26 mouse cellular contexts compared by ENCODE assay signal in the genomic region with DNA sequence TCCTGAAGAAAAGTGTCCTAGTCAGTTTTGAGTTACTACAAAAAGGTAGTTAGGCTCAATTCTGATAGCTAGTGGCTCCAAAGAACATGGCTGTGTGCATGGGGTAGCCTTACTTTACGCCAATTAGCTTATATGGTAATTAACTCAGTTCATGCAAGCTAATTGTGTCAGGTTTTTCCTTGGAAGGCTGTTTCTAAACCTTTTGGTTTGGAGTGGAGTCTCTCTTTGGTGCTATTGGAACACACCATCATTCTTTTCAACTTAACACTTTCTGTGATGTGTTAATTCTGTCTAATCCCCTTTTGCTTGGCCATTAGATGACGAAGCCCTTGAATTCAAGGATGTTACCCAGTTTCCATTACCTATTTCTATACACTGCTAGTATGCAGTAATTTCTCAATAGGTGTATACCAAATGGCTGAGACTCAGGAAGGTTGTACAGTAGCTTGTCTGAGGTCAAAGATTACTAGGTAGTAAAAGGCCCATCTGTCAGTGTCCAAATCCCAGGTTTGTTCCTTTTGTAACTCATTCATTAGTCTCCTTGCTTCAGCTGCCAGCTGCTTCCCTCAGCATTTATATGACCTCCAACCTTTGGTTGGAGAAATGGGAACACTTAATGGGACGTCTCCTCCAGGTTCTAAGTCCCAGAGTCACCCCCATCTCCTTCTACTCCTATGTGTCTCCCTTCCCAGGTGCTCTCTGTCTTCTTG. TPM values are rescaled to one million over a fixed set of nuclear protein-coding genes. Genes with fewer than 3 reads are reported as not detected.
DNase-seq lines count a peak whose midpoint lies in the region; ATAC-seq and TF ChIP-seq lines count a peak whose summit lies in the region.
"Had no signal": no experiment of that assay in that cellular context is flagged by ENCODE, and none has a peak within 500 bp of the region (broad histone marks: within the 10 kb centered on the region; RNA-seq: fewer than 3 reads in every experiment).

No protein-coding gene starts in this region.

- H3K9me3 ChIP-seq in kidney, embryonic 14.5 days (ENCODE audit: control insufficient read depth, low read length): no peaks in the 10 kb centered on the region
- no peaks in the 10 kb centered on the region for H3K9me3 ChIP-seq in liver, postnatal 0 days (ENCODE audit: low read length)
- H3K9me3 ChIP-seq in forebrain, embryonic 14.5 days (replicated peaks; ENCODE audit: control insufficient read depth, low read length): no peaks in the 10 kb centered on the region
- no peaks in the 10 kb centered on the region for H3K9me3 ChIP-seq in intestine, embryonic 16.5 days (ENCODE audit: control insufficient read depth, low read length)
- no peaks in the 10 kb centered on the region for H3K9me3 ChIP-seq in hindbrain, embryonic 11.5 days (ENCODE audit: control insufficient read depth, low read length)
- H3K9me3 ChIP-seq: embryonic facial prominence, embryonic 13.5 days; heart, embryonic 10.5 days; heart, embryonic 15.5 days; hindbrain, embryonic 13.5 days; limb, embryonic 10.5 days; limb, embryonic 15.5 days; liver, embryonic 15.5 days; neural tube, embryonic 12.5 days had no signal

- peaks cover 20% of the 10 kb centered on the region; the same call in 1 of the 2 replicates for H3K79me2 ChIP-seq in liver, adult 2 months (ENCODE audit: control insufficient read depth, insufficient read depth, low read length)

- no peaks in the 10 kb centered on the region for H3K36me3 ChIP-seq in kidney, adult 2 months (ENCODE audit: control insufficient read depth, insufficient read depth, low read length)
- H3K36me3 ChIP-seq in kidney, embryonic 14.5 days (ENCODE audit: control insufficient read depth, insufficient read depth, low read length): no peaks in the 10 kb centered on the region
- H3K36me3 ChIP-seq in liver, adult 2 months (ENCODE audit: control insufficient read depth, insufficient read depth, low read length): no peaks in the 10 kb centered on the region
- H3K36me3 ChIP-seq in liver, postnatal 0 days (replicated peaks; ENCODE audit: insufficient read depth, low read length): no peaks in the 10 kb centered on the region
- H3K36me3 ChIP-seq in forebrain, embryonic 14.5 days (ENCODE audit: control insufficient read depth, insufficient read depth, low read length): no peaks in the 10 kb centered on the region
- no peaks in the 10 kb centered on the region for H3K36me3 ChIP-seq in intestine, embryonic 16.5 days (ENCODE audit: control insufficient read depth, insufficient read depth, low read length)
- no peaks in the 10 kb centered on the region for H3K36me3 ChIP-seq in hindbrain, embryonic 11.5 days (ENCODE audit: control insufficient read depth, insufficient read depth, low read length)
- H3K36me3 ChIP-seq: embryonic facial prominence, embryonic 13.5 days; heart, embryonic 10.5 days; heart, embryonic 15.5 days; hindbrain, embryonic 13.5 days; limb, embryonic 10.5 days; limb, embryonic 15.5 days; liver, embryonic 15.5 days; neural tube, embryonic 12.5 days had no signal

- no peak overlapping the region for H3K4me2 ChIP-seq in kidney, embryonic 14.5 days (replicated peaks; ENCODE audit: low read depth, low read length)
- no peak overlapping the region for H3K4me2 ChIP-seq in liver, postnatal 0 days (ENCODE audit: low read depth, low read length)
- H3K4me2 ChIP-seq in forebrain, embryonic 14.5 days (ENCODE audit: low read length): no peak overlapping the region
- no peak overlapping the region for H3K4me2 ChIP-seq in intestine, embryonic 16.5 days (ENCODE audit: low read depth, low read length)
- no peak overlapping the region for H3K4me2 ChIP-seq in hindbrain, embryonic 11.5 days (replicated peaks; ENCODE audit: low read depth, low read length)
- H3K4me2 ChIP-seq: embryonic facial prominence, embryonic 13.5 days; heart, embryonic 15.5 days; hindbrain, embryonic 13.5 days; limb, embryonic 15.5 days; liver, embryonic 15.5 days; midbrain, embryonic 11.5 days; neural tube, embryonic 12.5 days had no signal

- no peak for TF ChIP-seq EP300 in liver, postnatal 0 days (IDR thresholded peaks at IDR 0.05; ENCODE audit: low read depth)

- H3K9ac ChIP-seq in kidney, embryonic 14.5 days (ENCODE audit: low read depth, low read length): no peak overlapping the region
- no peak overlapping the region for H3K9ac ChIP-seq in liver, adult 2 months (ENCODE audit: low read depth, low read length)
- H3K9ac ChIP-seq in liver, postnatal 0 days (replicated peaks): no peak overlapping the region
- H3K9ac ChIP-seq in forebrain, embryonic 14.5 days (ENCODE audit: low read length): no peak overlapping the region
- H3K9ac ChIP-seq in intestine, embryonic 16.5 days (ENCODE audit: low read depth, low read length): no peak overlapping the region
- no peak overlapping the region for H3K9ac ChIP-seq in hindbrain, embryonic 11.5 days (ENCODE audit: low read depth, low read length)
- H3K9ac ChIP-seq: embryonic facial prominence, embryonic 13.5 days; heart, embryonic 15.5 days; hindbrain, embryonic 13.5 days; limb, embryonic 15.5 days; liver, embryonic 15.5 days; neural tube, embryonic 12.5 days had no signal

- no peak overlapping the region for H3K4me3 ChIP-seq in kidney, adult 2 months (ENCODE audit: insufficient read depth, low read depth, low read length)
- H3K4me3 ChIP-seq in kidney, embryonic 14.5 days (ENCODE audit: low read length): no peak overlapping the region
- no peak overlapping the region for H3K4me3 ChIP-seq in liver, adult 2 months (ENCODE audit: insufficient read depth, low read depth, low read length)
- H3K4me3 ChIP-seq in liver, postnatal 0 days (ENCODE audit: low read depth, low read length): no peak overlapping the region
- H3K4me3 ChIP-seq in forebrain, embryonic 14.5 days (ENCODE audit: low read depth, low read length): no peak overlapping the region
- H3K4me3 ChIP-seq in intestine, embryonic 16.5 days (ENCODE audit: low read length): no peak overlapping the region
- H3K4me3 ChIP-seq in hindbrain, embryonic 11.5 days (ENCODE audit: low read depth, low read length): no peak overlapping the region
- H3K4me3 ChIP-seq: embryonic facial prominence, embryonic 13.5 days; heart, embryonic 10.5 days; heart, embryonic 15.5 days; hindbrain, embryonic 13.5 days; limb, embryonic 10.5 days; limb, embryonic 15.5 days; liver, embryonic 15.5 days; neural tube, embryonic 12.5 days had no signal

- H3K27me3 ChIP-seq in kidney, adult 2 months (replicated peaks; ENCODE audit: control insufficient read depth, insufficient read depth, low read length): no peaks in the 10 kb centered on the region
- no peaks in the 10 kb centered on the region for H3K27me3 ChIP-seq in kidney, embryonic 14.5 days (ENCODE audit: control insufficient read depth, insufficient read depth, low read length)
- no peaks in the 10 kb centered on the region for H3K27me3 ChIP-seq in liver, adult 2 months (ENCODE audit: control insufficient read depth, insufficient read depth, low read length)
- no peaks in the 10 kb centered on the region for H3K27me3 ChIP-seq in liver, postnatal 0 days (ENCODE audit: insufficient read depth, low read length)
- H3K27me3 ChIP-seq in forebrain, embryonic 14.5 days (replicated peaks; ENCODE audit: control insufficient read depth, insufficient read depth, low read length): no peaks in the 10 kb centered on the region
- no peaks in the 10 kb centered on the region for H3K27me3 ChIP-seq in intestine, embryonic 16.5 days (replicated peaks; ENCODE audit: control insufficient read depth, insufficient read depth, low read length)
- no peaks in the 10 kb centered on the region for H3K27me3 ChIP-seq in hindbrain, embryonic 11.5 days (ENCODE audit: control insufficient read depth, insufficient read depth, low read length)
- H3K27me3 ChIP-seq: embryonic facial prominence, embryonic 13.5 days; heart, embryonic 15.5 days; hindbrain, embryonic 13.5 days; limb, embryonic 15.5 days; liver, embryonic 15.5 days; neural tube, embryonic 12.5 days had no signal

- TF ChIP-seq CTCF in kidney, adult 2 months (conservative IDR thresholded peaks at IDR 0.05; ENCODE audit: insufficient read depth, insufficient read length, low read depth, low read length): no peak
- no peak for TF ChIP-seq CTCF in liver, adult 2 months (IDR thresholded peaks at IDR 0.05; ENCODE audit: low read depth, low read length)
- no peak for TF ChIP-seq CTCF in liver, postnatal 0 days (IDR thresholded peaks at IDR 0.05; ENCODE audit: low read depth)

- WGBS in kidney, adult 2 months: 73% methylated on average over 3 of the region's 3 CpGs
- 72% methylated on average over 3 of the region's 3 CpGs for WGBS in kidney, embryonic 14.5 days
- 67% methylated on average over 3 of the region's 3 CpGs for WGBS in liver, adult 2 months
- WGBS in liver, postnatal 0 days (ENCODE audit: insufficient replicate concordance): 67% methylated on average over 3 of the region's 3 CpGs
- 25% methylated on average over 3 of the region's 3 CpGs for WGBS in forebrain, embryonic 14.5 days
- WGBS in intestine, embryonic 16.5 days: 82% methylated on average over 3 of the region's 3 CpGs
- 73% methylated on average over 3 of the region's 3 CpGs for WGBS in hindbrain, embryonic 11.5 days

- peaks cover 47% of the 10 kb centered on the region for H3K4me1 ChIP-seq in kidney, adult 2 months (ENCODE audit: control insufficient read depth, insufficient read depth, low read length)
- H3K4me1 ChIP-seq in kidney, embryonic 14.5 days (ENCODE audit: control insufficient read depth, insufficient read depth, low read length): peaks cover 11% of the 10 kb centered on the region
- H3K4me1 ChIP-seq in liver, adult 2 months (ENCODE audit: control insufficient read depth, insufficient read depth, low read length): peaks cover 15% of the 10 kb centered on the region; the same call in 1 of the 2 replicates
- H3K4me1 ChIP-seq in liver, postnatal 0 days (ENCODE audit: insufficient read depth): peaks cover 7% of the 10 kb centered on the region; the same call in 1 of the 2 replicates
- peaks cover 16% of the 10 kb centered on the region for H3K4me1 ChIP-seq in forebrain, embryonic 14.5 days (ENCODE audit: control insufficient read depth, insufficient read depth, low read length)
- peaks cover 14% of the 10 kb centered on the region; the same call in 1 of the 2 replicates for H3K4me1 ChIP-seq in intestine, embryonic 16.5 days (ENCODE audit: control insufficient read depth, insufficient read depth, low read length)
- 0 out of 2 replicates have a peak, but pooled peaks cover 4% of the 10 kb centered on the region for H3K4me1 ChIP-seq in hindbrain, embryonic 11.5 days (replicated peaks; ENCODE audit: control insufficient read depth, insufficient read depth, low read length)
- H3K4me1 ChIP-seq: embryonic facial prominence, embryonic 13.5 days; limb, embryonic 15.5 days; liver, embryonic 15.5 days had no signal

- peak overlapping the region; percentile 68 for H3K27ac ChIP-seq in kidney, adult 2 months (ENCODE audit: insufficient read depth, low read depth, low read length)
- no peak overlapping the region for H3K27ac ChIP-seq in kidney, embryonic 14.5 days (ENCODE audit: low read depth, low read length)
- 0 out of 2 replicates have a peak overlapping the region, but pooled peaks have one; percentile 24 for H3K27ac ChIP-seq in liver, adult 2 months (replicated peaks; ENCODE audit: insufficient read depth, low read depth, low read length)
- no peak overlapping the region for H3K27ac ChIP-seq in liver, postnatal 0 days (ENCODE audit: low read depth)
- H3K27ac ChIP-seq in forebrain, embryonic 14.5 days (ENCODE audit: low read depth, low read length): no peak overlapping the region
- no peak overlapping the region for H3K27ac ChIP-seq in intestine, embryonic 16.5 days (ENCODE audit: low read length)
- H3K27ac ChIP-seq in hindbrain, embryonic 11.5 days (ENCODE audit: low read depth, low read length): no peak overlapping the region
- H3K27ac ChIP-seq: embryonic facial prominence, embryonic 13.5 days; heart, embryonic 10.5 days; heart, embryonic 15.5 days; limb, embryonic 10.5 days; limb, embryonic 15.5 days; liver, embryonic 15.5 days; neural tube, embryonic 12.5 days had no signal

- peak; percentile 87 for DNase-seq in kidney, adult 2 months
- DNase-seq in liver, adult 2 months (ENCODE audit: extremely low read depth, low read depth, low spot score): peak; percentile 87
- no peak for DNase-seq in liver, postnatal 0 days
- DNase-seq in forebrain, embryonic 14.5 days (ENCODE audit: low spot score): peak; percentile 64
- no peak for DNase-seq in urinary bladder, postnatal 4 days (ENCODE audit: low spot score in 2 of 2)
- DNase-seq in hindbrain, embryonic 11.5 days (ENCODE audit: low spot score): no peak
- DNase-seq: adrenal gland, postnatal 14 days; cerebellum, adult 11-12 months; cerebellum, adult 9-11 months; gastrocnemius, postnatal 14 days; heart, adult 11 months; lung, postnatal 36 days; thymus, postnatal 4 days had no signal

- no peak for TF ChIP-seq POLR2A in kidney, adult 2 months (IDR thresholded peaks at IDR 0.05; ENCODE audit: low read depth, low read length)
- no peak for TF ChIP-seq POLR2A in liver, adult 2 months (IDR thresholded peaks at IDR 0.05; ENCODE audit: extremely low read depth, insufficient read depth, low read length)

- ATAC-seq in kidney, embryonic 14.5 days (ENCODE audit: low FRiP score, low TSS enrichment): no peak
- no peak for ATAC-seq in liver, postnatal 0 days
- ATAC-seq in forebrain, embryonic 14.5 days: peak; percentile 64
- peak; percentile 59 for ATAC-seq in intestine, embryonic 16.5 days
- no peak for ATAC-seq in hindbrain, embryonic 11.5 days (ENCODE audit: low FRiP score)
- ATAC-seq: CD4-positive, CD25-positive, alpha-beta regulatory T cell, adult 4 months; midbrain, embryonic 16.5 days had no signal

RNA-seq across cellular contexts. Expression of a gene that starts 42.1 kb away (rescaled TPM):
- polyA plus RNA-seq in kidney, adult 2 months (2012; rRNA removed): 4.4 and 5.0 TPM in 2 replicates
- polyA plus RNA-seq in kidney, embryonic 14.5 days (2014; fragmentation: Nextera tagmentation; extraction: Ambion mirVana): 34.5 and 34.6 TPM in 2 replicates
- 15.4 and 17.7 TPM in 2 replicates for total RNA-seq in liver, adult 2 months (2014; rRNA removed)
- polyA plus RNA-seq in liver, adult 2 months (2012; rRNA removed): 0.88 and 0.95 TPM in 2 replicates
- 6.6 and 7.9 TPM in 2 replicates for polyA plus RNA-seq in liver, postnatal 0 days (2015; fragmentation: Nextera tagmentation; extraction: Ambion mirVana)
- 23.0 and 28.1 TPM in 2 replicates for polyA plus RNA-seq in forebrain, embryonic 14.5 days (2014; fragmentation: Nextera tagmentation; extraction: Ambion mirVana)
- polyA plus RNA-seq in intestine, embryonic 16.5 days (2015; fragmentation: Nextera tagmentation; extraction: Ambion mirVana): 6.4 and 7.8 TPM in 2 replicates
- polyA plus RNA-seq in hindbrain, embryonic 11.5 days (2014; fragmentation: Nextera tagmentation; extraction: Ambion mirVana): 9.5 and 10.7 TPM in 2 replicates
- polyA plus RNA-seq: CD4-positive, CD25-positive, alpha-beta regulatory T cell, adult 4 months had no signal

Comparison
In these comparisons a context has a peak if more than half of its experiments do, and no peak if none do; other contexts are left out.
1. DNase-seq: peak in kidney, adult 2 months (single experiment), liver, adult 2 months (single experiment) and forebrain, embryonic 14.5 days (single experiment); none in liver, postnatal 0 days (single experiment), urinary bladder, postnatal 4 days (0 of 2) and hindbrain, embryonic 11.5 days (single experiment).
2. H3K27ac ChIP-seq: peak in kidney, adult 2 months (single experiment) and liver, adult 2 months (single experiment); none in kidney, embryonic 14.5 days (single experiment), liver, postnatal 0 days (single experiment), forebrain, embryonic 14.5 days (single experiment), intestine, embryonic 16.5 days (single experiment) and hindbrain, embryonic 11.5 days (single experiment).
3. ATAC-seq: peak in forebrain, embryonic 14.5 days (single experiment) and intestine, embryonic 16.5 days (single experiment); none in kidney, embryonic 14.5 days (single experiment), liver, postnatal 0 days (single experiment) and hindbrain, embryonic 11.5 days (single experiment).